In genomic region chr13:45690426-45690825, GRCm38 (mm10) we compare ENCODE assay signal across 12 mouse cellular contexts.
DNase-seq lines count a peak whose midpoint lies in the region; TF ChIP-seq lines count a peak whose summit lies in the region.
"Had no signal": no experiment of that assay in that cellular context is flagged by ENCODE, and none has a peak within 500 bp of the region (broad histone marks: within the 10 kb centered on the region; RNA-seq: fewer than 3 reads in every experiment).

No protein-coding gene starts in this region.

- H3K27me3 ChIP-seq in heart, embryonic 10.5 days (ENCODE audit: insufficient read depth, poor library complexity, severe bottlenecking) = no peaks in the 10 kb centered on the region
- H3K27me3 ChIP-seq: hindbrain, embryonic 12.5 days; liver, embryonic 12.5 days; stomach, embryonic 15.5 days had no signal

- TF ChIP-seq CTCF in brain, embryonic 14.5 days (IDR thresholded peaks at IDR 0.05; ENCODE audit: borderline replicate concordance, extremely low read depth, insufficient read depth, insufficient read length) = no peak

- DNase-seq in heart, postnatal 10 days = peak; percentile 33 to 56
- DNase-seq in heart, embryonic 10.5 days (ENCODE audit: low spot score) = no peak
- peak; percentile 28 for DNase-seq in brain, embryonic 14.5 days (ENCODE audit: low read depth)
- peak; percentile 18 for DNase-seq in cerebellum, adult 8-10 months
- DNase-seq in gastrocnemius, postnatal 25 days = peak; percentile 51
- no peak for DNase-seq in MN1 (ENCODE audit: low spot score)
- DNase-seq in spleen, adult 12 weeks (ENCODE audit: low spot score) = no peak
- DNase-seq: thymus, postnatal 25 days had no signal

- intact Hi-C loops in heart, postnatal 10 days (cut with DNase I) = no loop called here

- H3K9me3 ChIP-seq in heart, embryonic 10.5 days = no peaks in the 10 kb centered on the region
- H3K9me3 ChIP-seq: hindbrain, embryonic 12.5 days; liver, embryonic 12.5 days; stomach, embryonic 15.5 days had no signal

- no peak overlapping the region for H3K27ac ChIP-seq in heart, embryonic 10.5 days
- H3K27ac ChIP-seq: hindbrain, embryonic 12.5 days; liver, embryonic 12.5 days; stomach, embryonic 15.5 days had no signal

- H3K4me1 ChIP-seq in heart, embryonic 10.5 days = peaks cover 49% of the 10 kb centered on the region

- 74% methylated on average over 1 of the region's 1 CpGs for WGBS in heart, embryonic 10.5 days

- H3K4me3 ChIP-seq in heart, embryonic 10.5 days = no peak overlapping the region
- H3K4me3 ChIP-seq: erythroblast, embryonic 14.5 days; hindbrain, embryonic 12.5 days; liver, embryonic 12.5 days; stomach, embryonic 15.5 days had no signal

- H3K36me3 ChIP-seq in heart, embryonic 10.5 days = no peaks in the 10 kb centered on the region
- H3K36me3 ChIP-seq: hindbrain, embryonic 12.5 days; liver, embryonic 12.5 days; stomach, embryonic 15.5 days had no signal

- no peak for TF ChIP-seq POLR2A in brain, embryonic 14.5 days (IDR thresholded peaks at IDR 0.05; ENCODE audit: borderline replicate concordance, extremely low read depth, insufficient read depth, insufficient read length, poor library complexity, severe bottlenecking)

Comparison
In these comparisons a context has a peak if more than half of its experiments do, and no peak if none do; other contexts are left out.
1. DNase-seq: peak in heart, postnatal 10 days (2 of 2), brain, embryonic 14.5 days (single experiment), cerebellum, adult 8-10 months (single experiment) and gastrocnemius, postnatal 25 days (single experiment); none in heart, embryonic 10.5 days (single experiment), MN1 (single experiment) and spleen, adult 12 weeks (single experiment).